Mouse (Mus musculus) megakaryocyte progenitor cell, adult 5-6 weeks (primary cell): ENCODE results near the gene Fyb2. TPM values are rescaled to one million over a fixed set of nuclear protein-coding genes. Genes with fewer than 3 reads are reported as not detected.
A peak's percentile ranks its signal among the peaks of the same experiment; 100 is the strongest.

Experiments
- ATAC-seq: replicated peaks from 2 replicates; pipeline ENCODE4 v1.8.0; 2016; ENCODE audit warnings: mild to moderate bottlenecking, moderate TSS enrichment, inconsistent platforms; ENCODE audit not compliant: poor library complexity
- total RNA-seq, 2 experiments: library from RNA; stranded (forward) in 1 of 2; stranded (reverse) in 1 of 2; fragments of 157-497, 149-512 nt in 1 of 2; fragments of 200-1000 nt in 1 of 2; gene quantifications; 2 replicates each; pipeline versions ENCODE4 v1.2.3 to v1.2.4; 2015 to 2017

The Fyb2 gene
- total RNA-seq, 2 experiments from 2014 or later, result not detected

GRCm38 (mm10) chr4:104936011-104936410 lies 22.8 kb downstream of the Fyb2 start:
- ATAC-seq, result no peak

- ATAC-seq, result peak; percentile 24; the same call in 1 of the 2 replicates
Observed at GRCm38 (mm10) chr4:104939535-104939934, 26.3 kb downstream of the Fyb2 start.

- ATAC-seq, result no peak
Observed at GRCm38 (mm10) chr4:104941895-104942294, 28.6 kb downstream of the Fyb2 start.

GRCm38 (mm10) chr4:104944482-104944881 lies 31.2 kb downstream of the Fyb2 start:
- no peak for ATAC-seq

- peak; percentile 65 for ATAC-seq
Observed at GRCm38 (mm10) chr4:104948886-104949285, 35.6 kb downstream of the Fyb2 start.

- no peak for ATAC-seq
Observed at GRCm38 (mm10) chr4:104949304-104949703, 36.0 kb downstream of the Fyb2 start.

- peak; percentile 51 for ATAC-seq
Observed at GRCm38 (mm10) chr4:104951280-104951878, 38.1 kb downstream of the Fyb2 start.

GRCm38 (mm10) chr4:104956691-104957090 lies 43.4 kb downstream of the Fyb2 start:
- ATAC-seq, result no peak

- ATAC-seq, result no peak
Observed at GRCm38 (mm10) chr4:104961431-104961830, 48.2 kb downstream of the Fyb2 start.

GRCm38 (mm10) chr4:104972606-104973005 lies 59.4 kb downstream of the Fyb2 start:
- no peak for ATAC-seq

GRCm38 (mm10) chr4:104975162-104975830 lies 62.0 kb downstream of the Fyb2 start:
- no peak for ATAC-seq

GRCm38 (mm10) chr4:104985960-104986632 lies 72.8 kb downstream of the Fyb2 start:
- no peak for ATAC-seq

GRCm38 (mm10) chr4:104987631-104988030 lies 74.4 kb downstream of the Fyb2 start:
- ATAC-seq, result peak; percentile 42; the same call in 1 of the 2 replicates

GRCm38 (mm10) chr4:104988102-104988501 lies 74.8 kb downstream of the Fyb2 start:
- no peak for ATAC-seq

- ATAC-seq, result no peak
Observed at GRCm38 (mm10) chr4:104988709-104989108, 75.5 kb downstream of the Fyb2 start.

GRCm38 (mm10) chr4:104990016-104990415 lies 76.8 kb downstream of the Fyb2 start:
- ATAC-seq, result no peak

GRCm38 (mm10) chr4:104990686-104991085 lies 77.4 kb downstream of the Fyb2 start:
- no peak for ATAC-seq

GRCm38 (mm10) chr4:104992271-104992670 lies 79.0 kb downstream of the Fyb2 start:
- no peak for ATAC-seq

- ATAC-seq, result peak; percentile 73
Observed at GRCm38 (mm10) chr4:104993140-104993874, 80.1 kb downstream of the Fyb2 start.

- ATAC-seq, result no peak
Observed at GRCm38 (mm10) chr4:104999702-105000101, 86.4 kb downstream of the Fyb2 start.

- ATAC-seq, result no peak
Observed at GRCm38 (mm10) chr4:105001736-105002135, 88.5 kb downstream of the Fyb2 start.
